Mouse (Mus musculus) lung, adult 2 months (tissue): ENCODE measurements around the gene Gm47841.

Experiments
- CTCF ChIP-seq: fragments of 200-500 bp; IDR thresholded peaks from 2 replicates; pipeline ENCODE4 v1.5.1; 2011; ENCODE audit warnings: mild to moderate bottlenecking, low read length, control low read depth; ENCODE audit not compliant: insufficient read depth
- POLR2A ChIP-seq: fragments of 200-500 bp; IDR thresholded peaks from 2 replicates; pipeline ENCODE4 v1.6.1; 2011; ENCODE audit warnings: low read depth, mild to moderate bottlenecking, control low read depth, low read length, borderline replicate concordance; ENCODE audit errors: extremely low read depth

DNA sequence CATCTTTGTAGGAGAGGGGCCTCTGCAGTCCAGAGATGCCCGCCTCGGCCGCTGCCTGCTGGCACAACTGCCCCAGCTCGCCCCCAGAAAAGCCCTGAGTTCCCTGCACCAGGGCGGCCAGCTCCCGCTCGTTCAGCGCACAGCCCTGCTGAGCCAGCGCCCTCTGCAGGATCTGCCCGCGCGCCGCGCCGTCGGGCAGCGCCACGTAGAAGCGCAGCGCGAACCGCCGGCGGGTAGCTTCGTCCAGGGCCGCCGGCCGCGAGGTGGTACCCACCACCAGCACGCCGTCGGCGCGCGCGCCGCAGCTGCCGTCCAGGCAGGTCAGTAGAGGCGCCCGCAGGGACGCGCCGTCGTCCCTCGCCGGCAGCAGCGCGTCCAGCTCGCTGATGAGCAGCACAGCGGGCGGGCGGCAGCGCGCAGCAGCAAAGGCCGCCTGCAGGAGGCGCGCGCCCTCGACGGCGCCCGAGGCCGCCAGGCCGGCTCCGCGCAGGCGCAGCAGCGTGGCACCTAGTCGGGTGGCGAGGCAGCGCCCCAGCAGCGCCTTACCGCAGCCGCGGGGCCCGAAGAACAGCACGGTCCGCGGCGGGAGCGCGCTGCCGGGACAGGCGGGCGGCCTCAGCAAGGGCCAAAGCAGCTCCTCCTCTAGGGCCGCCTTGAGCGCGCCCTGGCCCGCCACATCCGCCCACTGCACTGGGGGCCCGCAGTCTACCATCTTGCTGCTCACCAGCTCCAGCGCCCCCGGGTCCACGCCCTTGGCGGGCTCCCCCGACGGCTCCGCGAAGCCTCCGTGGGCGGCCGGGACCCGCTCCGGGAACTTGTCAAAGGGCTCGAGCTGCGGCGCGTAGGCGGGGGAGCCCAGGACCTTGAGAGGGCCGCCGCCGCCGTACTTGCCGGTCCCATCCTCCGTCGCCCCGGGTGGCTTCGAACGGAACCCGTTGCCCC is 5.6 kb upstream of the Gm47841 start:
- TF ChIP-seq CTCF (no peak), POLR2A (no peak)
